Mouse (Mus musculus) ES-E14 (cell line): ENCODE results near the gene Glod4.

Source experiments
- ZC3H11A ChIP-seq: IDR thresholded peaks from 2 replicates; pipeline ENCODE4 v1.6.1; 2012; ENCODE audit warnings: low read depth, mild to moderate bottlenecking, inconsistent platforms, low read length, borderline replicate concordance
- ZNF384 ChIP-seq: IDR thresholded peaks from 2 replicates; pipeline ENCODE4 v1.6.1; 2012; ENCODE audit warnings: low read depth, low read length, inconsistent platforms

DNA sequence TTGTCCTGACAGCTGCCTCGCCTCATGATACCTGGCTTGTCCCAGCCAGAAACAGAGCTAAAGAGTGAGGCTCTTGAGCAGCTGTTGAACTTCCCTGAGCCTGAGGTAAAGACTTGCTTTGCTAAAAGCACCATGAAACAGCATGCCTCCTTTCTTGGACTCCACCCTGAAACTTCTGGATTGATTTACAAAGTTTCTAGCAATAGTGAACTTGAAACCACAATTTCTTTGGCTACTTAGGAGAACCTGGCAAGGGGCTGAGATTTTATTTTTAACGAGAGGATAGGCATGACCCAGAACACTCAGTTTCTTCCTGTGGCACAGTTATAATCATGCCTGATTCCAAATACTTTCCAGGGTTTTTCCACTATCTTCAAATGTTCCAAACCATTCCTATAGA lies 121.0 kb downstream of the Glod4 start:
- TF ChIP-seq ZNF384 (no peak), ZC3H11A (no peak)
